Mouse (Mus musculus): ENCODE results near the gene Pigr. TPM values are rescaled to one million over a fixed set of nuclear protein-coding genes. Genes with fewer than 3 reads are reported as not detected.

Gene Pigr
- polyA plus RNA-seq, 1 experiment from 2014 or later: not detected

GRCm38 (mm10) chr1:130844516-130844915 lies 18.0 kb downstream of the Pigr start:
- no peak overlapping the region for H3K27ac ChIP-seq (ENCODE audit: low read depth)
- H3K36me3 ChIP-seq (ENCODE audit: insufficient read depth): no peaks in the 10 kb centered on the region
- ATAC-seq (ENCODE audit: insufficient read depth) (no peak), DNase-seq (no peak)
- H3K9ac ChIP-seq: no peak overlapping the region
- TF ChIP-seq CTCF (IDR thresholded peaks at IDR 0.05; ENCODE audit: low read depth): no peak
- H3K4me2 ChIP-seq: no peak overlapping the region
- 84% methylated on average over 7 of the region's 7 CpGs for WGBS
- no peaks in the 10 kb centered on the region for H3K27me3 ChIP-seq (ENCODE audit: insufficient read depth, low read length)
- H3K4me1 ChIP-seq (ENCODE audit: insufficient read depth): 0 out of 2 replicates have a peak, but pooled peaks cover 3% of the 10 kb centered on the region
- no peak overlapping the region for H3K4me3 ChIP-seq (ENCODE audit: low read depth, low read length)
- no peaks in the 10 kb centered on the region for H3K9me3 ChIP-seq (ENCODE audit: low read depth, low read length)

- Histone ChIP-seq H3K9ac (no peak overlapping the region), H3K4me2 (no peak overlapping the region), H3K27ac (ENCODE audit: low read depth) (no peak overlapping the region), H3K27me3 (ENCODE audit: insufficient read depth, low read length) (no peaks in the 10 kb centered on the region), H3K4me1 (ENCODE audit: insufficient read depth) (no peaks in the 10 kb centered on the region), H3K9me3 (ENCODE audit: low read depth, low read length) (no peaks in the 10 kb centered on the region), H3K36me3 (ENCODE audit: insufficient read depth) (no peaks in the 10 kb centered on the region), H3K4me3 (ENCODE audit: low read depth, low read length) (no peak overlapping the region)
- DNase-seq: no peak
- no peak for ATAC-seq (ENCODE audit: insufficient read depth)
- WGBS: 83% methylated on average over 10 of the region's 10 CpGs
- TF ChIP-seq CTCF (IDR thresholded peaks at IDR 0.05; ENCODE audit: low read depth): no peak
Measured at GRCm38 (mm10) chr1:130849530-130850214, 23.2 kb downstream of the Pigr start.

- Histone ChIP-seq H3K9ac (no peak overlapping the region), H3K4me1 (ENCODE audit: insufficient read depth) (no peaks in the 10 kb centered on the region), H3K27me3 (ENCODE audit: insufficient read depth, low read length) (no peaks in the 10 kb centered on the region), H3K27ac (ENCODE audit: low read depth) (no peak overlapping the region), H3K36me3 (ENCODE audit: insufficient read depth) (no peaks in the 10 kb centered on the region), H3K4me2 (no peak overlapping the region), H3K9me3 (ENCODE audit: low read depth, low read length) (no peaks in the 10 kb centered on the region), H3K4me3 (ENCODE audit: low read depth, low read length) (no peak overlapping the region)
- no peak for TF ChIP-seq CTCF (IDR thresholded peaks at IDR 0.05; ENCODE audit: low read depth)
- DNase-seq (no peak), ATAC-seq (ENCODE audit: insufficient read depth) (no peak)
- WGBS: 71% methylated on average over 5 of the region's 5 CpGs
Measured at GRCm38 (mm10) chr1:130850405-130850804, 23.9 kb downstream of the Pigr start.

DNA sequence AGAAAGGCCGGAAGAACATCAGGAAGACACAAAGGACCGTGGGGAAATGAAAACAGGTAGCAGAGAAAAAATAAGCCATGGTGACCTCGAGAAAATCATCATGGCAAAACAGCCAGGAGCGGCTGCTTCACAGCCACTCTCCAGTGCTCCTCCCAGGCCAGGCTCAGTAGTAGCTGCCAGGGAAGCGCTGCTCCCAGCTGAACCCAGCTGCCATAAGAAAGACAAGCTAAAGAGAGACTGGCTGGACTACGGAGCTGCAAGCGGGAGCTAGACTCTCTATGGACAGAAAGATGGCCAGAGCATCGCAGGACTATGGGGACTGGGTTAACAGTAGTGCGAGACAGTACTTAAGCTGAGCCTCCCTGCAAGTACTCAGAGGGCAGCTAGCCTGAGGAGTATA lies 28.3 kb downstream of the Pigr start:
- no peak overlapping the region for H3K4me3 ChIP-seq (ENCODE audit: low read depth, low read length)
- no peaks in the 10 kb centered on the region for H3K4me1 ChIP-seq (ENCODE audit: insufficient read depth)
- WGBS: 73% methylated on average over 9 of the region's 9 CpGs
- no peak overlapping the region for H3K9ac ChIP-seq
- no peak overlapping the region for H3K4me2 ChIP-seq
- no peaks in the 10 kb centered on the region for H3K9me3 ChIP-seq (ENCODE audit: low read depth, low read length)
- no peak overlapping the region for H3K27ac ChIP-seq (ENCODE audit: low read depth)
- H3K36me3 ChIP-seq (ENCODE audit: insufficient read depth): no peaks in the 10 kb centered on the region
- H3K27me3 ChIP-seq (ENCODE audit: insufficient read depth, low read length): no peaks in the 10 kb centered on the region
- TF ChIP-seq CTCF (IDR thresholded peaks at IDR 0.05; ENCODE audit: low read depth): no peak
- ATAC-seq (ENCODE audit: insufficient read depth) (no peak), DNase-seq (no peak)

GRCm38 (mm10) chr1:130855723-130856122 lies 29.2 kb downstream of the Pigr start:
- H3K27me3 ChIP-seq (ENCODE audit: insufficient read depth, low read length): no peaks in the 10 kb centered on the region
- ATAC-seq (ENCODE audit: insufficient read depth) (no peak), DNase-seq (no peak)
- no peaks in the 10 kb centered on the region for H3K36me3 ChIP-seq (ENCODE audit: insufficient read depth)
- no peak overlapping the region for H3K27ac ChIP-seq (ENCODE audit: low read depth)
- no peaks in the 10 kb centered on the region for H3K4me1 ChIP-seq (ENCODE audit: insufficient read depth)
- H3K9ac ChIP-seq: no peak overlapping the region
- H3K4me3 ChIP-seq (ENCODE audit: low read depth, low read length): no peak overlapping the region
- no peak for TF ChIP-seq CTCF (IDR thresholded peaks at IDR 0.05; ENCODE audit: low read depth)
- WGBS: 80% methylated on average over 2 of the region's 2 CpGs
- H3K9me3 ChIP-seq (ENCODE audit: low read depth, low read length): no peaks in the 10 kb centered on the region
- H3K4me2 ChIP-seq: no peak overlapping the region

- WGBS: 74% methylated on average over 4 of the region's 4 CpGs
- DNase-seq: no peak
- Histone ChIP-seq H3K4me2 (no peak overlapping the region), H3K27me3 (ENCODE audit: insufficient read depth, low read length) (no peaks in the 10 kb centered on the region), H3K9me3 (ENCODE audit: low read depth, low read length) (no peaks in the 10 kb centered on the region), H3K27ac (ENCODE audit: low read depth) (no peak overlapping the region), H3K4me1 (ENCODE audit: insufficient read depth) (no peaks in the 10 kb centered on the region), H3K9ac (no peak overlapping the region), H3K4me3 (ENCODE audit: low read depth, low read length) (no peak overlapping the region), H3K36me3 (ENCODE audit: insufficient read depth) (no peaks in the 10 kb centered on the region)
- ATAC-seq (ENCODE audit: insufficient read depth): no peak
- no peak for TF ChIP-seq CTCF (IDR thresholded peaks at IDR 0.05; ENCODE audit: low read depth)
Measured at GRCm38 (mm10) chr1:130857456-130857855, 31.0 kb downstream of the Pigr start.

DNA sequence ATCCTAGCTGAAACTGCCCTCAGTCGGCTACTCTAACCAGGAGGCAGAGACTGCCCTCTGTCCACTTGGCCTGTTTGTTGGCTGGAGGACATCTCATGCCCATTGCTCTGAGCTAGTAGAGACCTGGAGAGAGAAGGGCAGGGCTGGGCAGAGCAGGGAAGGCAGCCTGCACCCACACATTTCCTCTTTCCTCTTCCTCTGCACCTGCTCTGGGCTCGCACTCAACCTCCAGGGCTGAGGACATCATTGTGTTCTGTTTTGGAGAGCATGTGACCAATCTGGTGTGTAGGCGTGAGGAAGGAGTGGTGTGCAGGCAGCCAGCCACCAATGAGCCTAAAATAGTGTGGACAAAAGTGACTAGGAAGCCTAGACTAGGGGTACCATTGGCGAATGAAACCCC lies 37.8 kb downstream of the Pigr start:
- Histone ChIP-seq H3K27ac (ENCODE audit: low read depth) (no peak overlapping the region), H3K9ac (no peak overlapping the region), H3K9me3 (ENCODE audit: low read depth, low read length) (no peaks in the 10 kb centered on the region), H3K27me3 (ENCODE audit: insufficient read depth, low read length) (no peaks in the 10 kb centered on the region), H3K4me1 (ENCODE audit: insufficient read depth) (no peaks in the 10 kb centered on the region), H3K4me2 (no peak overlapping the region), H3K4me3 (ENCODE audit: low read depth, low read length) (no peak overlapping the region), H3K36me3 (ENCODE audit: insufficient read depth) (no peaks in the 10 kb centered on the region)
- WGBS: 69% methylated on average over 4 of the region's 4 CpGs
- DNase-seq: no peak
- TF ChIP-seq CTCF (IDR thresholded peaks at IDR 0.05; ENCODE audit: low read depth): no peak
- ATAC-seq (ENCODE audit: insufficient read depth): no peak

Measured in lung, embryonic 14.5 days (tissue).